Mouse (Mus musculus) cortical plate, adult 2 months (tissue): Measurements from ENCODE around the gene Etl4.

Experiments used
- CTCF ChIP-seq: fragments of 200-500 bp; IDR thresholded peaks from 2 replicates; pipeline ENCODE4 v1.5.1; 2011; ENCODE audit warnings: mild to moderate bottlenecking, control low read depth, low read length; ENCODE audit not compliant: insufficient read depth; ENCODE audit errors: extremely low read depth
- POLR2A ChIP-seq: fragments of 200-500 bp; IDR thresholded peaks from 2 replicates; pipeline ENCODE4 v1.6.1; 2011; ENCODE audit warnings: mild to moderate bottlenecking, low read length, control low read depth; ENCODE audit not compliant: insufficient read depth; ENCODE audit errors: extremely low read depth

GRCm38 (mm10) chr2:20649817-20650216 lies 740.2 kb downstream of the Etl4 start:
- TF ChIP-seq CTCF = no peak
- no peak for TF ChIP-seq POLR2A
